Mouse (Mus musculus) liver, postnatal 0 days (tissue): ENCODE results near the gene Rab43. TPM values are rescaled to one million over a fixed set of nuclear protein-coding genes. Genes with fewer than 3 reads are reported as not detected.

ENCODE experiments used
- ATAC-seq: fragments of 200-750 bp; cut with Nextera tagmentation; 2 replicates; pipeline ENCODE4 v1.8.0; 2017; ENCODE audit warnings: mild to moderate bottlenecking, moderate library complexity
- DNase-seq: peaks from one replicate; pipeline ENCODE4 v3.0.0-alpha.2; 2016
- H3K27ac ChIP-seq: fragments of 300-500 bp; sonication (generic); 2 replicates; pipeline ENCODE4 v1.5.1; 2014; ENCODE audit warnings: antibody characterized with exemption, moderate library complexity, mild to moderate bottlenecking, low read depth
- H3K27me3 ChIP-seq: fragments of 300-500 bp; sonication (generic); 2 replicates; pipeline ENCODE4 v1.6.1; 2014; ENCODE audit warnings: low read length, control low read depth, mixed read lengths; ENCODE audit not compliant: insufficient read depth
- H3K36me3 ChIP-seq: fragments of 300-500 bp; sonication (generic); replicated peaks from 2 replicates; pipeline ENCODE4 v1.6.1; 2014; ENCODE audit warnings: mild to moderate bottlenecking, control low read depth, low read length, moderate library complexity, mixed read lengths; ENCODE audit not compliant: insufficient read depth
- H3K4me1 ChIP-seq: fragments of 300-500 bp; sonication (generic); 2 replicates; pipeline ENCODE4 v1.6.1; 2014; ENCODE audit warnings: antibody characterized with exemption, mild to moderate bottlenecking, control low read depth; ENCODE audit not compliant: insufficient read depth
- H3K4me2 ChIP-seq: fragments of 300-500 bp; sonication (generic); 2 replicates; pipeline ENCODE4 v1.6.1; 2014; ENCODE audit warnings: low read depth, mild to moderate bottlenecking, low read length, moderate library complexity, mixed read lengths
- H3K4me3 ChIP-seq: fragments of 300-500 bp; sonication (generic); 2 replicates; pipeline ENCODE4 v1.5.1; 2014; ENCODE audit warnings: low read depth, low read length
- H3K9ac ChIP-seq: fragments of 300-500 bp; sonication (generic); replicated peaks from 2 replicates; pipeline ENCODE4 v1.6.1; 2014; ENCODE audit warnings: mild to moderate bottlenecking, moderate library complexity
- H3K9me3 ChIP-seq: fragments of 300-500 bp; sonication (generic); 2 replicates; pipeline ENCODE4 v1.6.1; 2016; ENCODE audit warnings: mild to moderate bottlenecking, control low read depth, low read length, mixed read lengths
- CTCF ChIP-seq: sonication (generic); IDR thresholded peaks from 2 replicates; pipeline ENCODE4 v1.5.1; 2016; ENCODE audit warnings: antibody characterized with exemption, low read depth
- EP300 ChIP-seq: IDR thresholded peaks from 2 replicates; pipeline ENCODE4 v1.6.1; 2016; ENCODE audit warnings: antibody characterized with exemption, low read depth, mild to moderate bottlenecking
- WGBS: fragments of 180-500 bp; shearing (Covaris S2); extraction: QIAGEN DNeasy Blood & Tissue Kit; methylation state at CpG from one replicate; pipeline ENCODE4 v1.1.7; 2014; ENCODE audit not compliant: insufficient replicate concordance; 5-methylcytosine and 5-hydroxymethylcytosine counted together
- polyA plus RNA-seq: library from polyadenylated mRNA; unstranded; fragments of >200 nt; fragmentation: Nextera tagmentation; extraction: Ambion mirVana; gene quantifications from 2 replicates; pipeline ENCODE4 v1.2.1, GENCODE M21; 2015

Rab43 gene
- polyA plus RNA-seq, 1 experiment from 2014 or later, result 44.4 TPM

GRCm38 (mm10) chr6:87751574-87751973, 60.4 kb downstream of the Rab43 start:
- DNase-seq, result no peak
- Histone ChIP-seq H3K4me2 (no peak overlapping the region), H3K9ac (no peak overlapping the region), H3K27me3 (no peaks in the 10 kb centered on the region), H3K36me3 (no peaks in the 10 kb centered on the region), H3K4me1 (peaks cover 20% of the 10 kb centered on the region), H3K4me3 (no peak overlapping the region), H3K27ac (no peak overlapping the region), H3K9me3 (no peaks in the 10 kb centered on the region)
- TF ChIP-seq CTCF (no peak), EP300 (no peak)
- WGBS, result 83% methylated on average over 6 of the region's 6 CpGs
- ATAC-seq, result no peak

- H3K9me3 ChIP-seq, result no peaks in the 10 kb centered on the region
- no peak for DNase-seq
- no peaks in the 10 kb centered on the region for H3K36me3 ChIP-seq
- no peak overlapping the region for H3K4me2 ChIP-seq
- H3K4me3 ChIP-seq, result no peak overlapping the region
- no peak overlapping the region for H3K9ac ChIP-seq
- WGBS, result 66% methylated on average over 8 of the region's 8 CpGs
- no peaks in the 10 kb centered on the region for H3K27me3 ChIP-seq
- TF ChIP-seq EP300 (no peak), CTCF (no peak)
- peaks cover 31% of the 10 kb centered on the region for H3K4me1 ChIP-seq
- no peak overlapping the region for H3K27ac ChIP-seq
- ATAC-seq, result no peak
Observed at GRCm38 (mm10) chr6:87750184-87750910, 61.6 kb downstream of the Rab43 start.

- no peak for DNase-seq
- H3K4me1 ChIP-seq, result peaks cover 37% of the 10 kb centered on the region
Observed at GRCm38 (mm10) chr6:87748531-87748930, 63.4 kb downstream of the Rab43 start.

GRCm38 (mm10) chr6:87748078-87748477, 63.9 kb downstream of the Rab43 start:
- H3K27ac ChIP-seq, result no peak overlapping the region

More at GRCm38 (mm10) chr6:87748531-87748930, 63.4 kb downstream of the Rab43 start:
- H3K27me3 ChIP-seq, result no peaks in the 10 kb centered on the region
- H3K9me3 ChIP-seq, result no peaks in the 10 kb centered on the region
- no peak overlapping the region for H3K4me3 ChIP-seq
- no peaks in the 10 kb centered on the region for H3K36me3 ChIP-seq
- H3K9ac ChIP-seq, result no peak overlapping the region
- peak; percentile 41; the same call in 1 of the 2 replicates for ATAC-seq
- WGBS, result 74% methylated on average over 6 of the region's 6 CpGs
- no peak for TF ChIP-seq EP300
- no peak for TF ChIP-seq CTCF
- no peak overlapping the region for H3K27ac ChIP-seq
- no peak overlapping the region for H3K4me2 ChIP-seq

GRCm38 (mm10) chr6:87746849-87747248, 65.1 kb downstream of the Rab43 start:
- Histone ChIP-seq H3K27ac (peak overlapping the region; percentile 64), H3K9me3 (no peaks in the 10 kb centered on the region), H3K4me3 (no peak overlapping the region), H3K36me3 (no peaks in the 10 kb centered on the region), H3K4me1 (peaks cover 45% of the 10 kb centered on the region), H3K27me3 (no peaks in the 10 kb centered on the region), H3K4me2 (peak overlapping the region; percentile 47; the same call in 1 of the 2 replicates), H3K9ac (peak overlapping the region; percentile 31; the same call in 1 of the 2 replicates)
- WGBS, result 78% methylated on average over 2 of the region's 2 CpGs
- TF ChIP-seq CTCF (no peak), EP300 (no peak)
- ATAC-seq, result peak; percentile 50
- no peak for DNase-seq

More at GRCm38 (mm10) chr6:87748078-87748477, 63.9 kb downstream of the Rab43 start:
- no peak overlapping the region for H3K9ac ChIP-seq
- no peaks in the 10 kb centered on the region for H3K36me3 ChIP-seq
- ATAC-seq (no peak), DNase-seq (no peak)
- no peak for TF ChIP-seq EP300
- TF ChIP-seq CTCF, result no peak
- no peak overlapping the region for H3K4me3 ChIP-seq
- H3K27me3 ChIP-seq, result no peaks in the 10 kb centered on the region
- H3K9me3 ChIP-seq, result no peaks in the 10 kb centered on the region
- H3K4me2 ChIP-seq, result no peak overlapping the region
- WGBS, result 65% methylated on average over 2 of the region's 2 CpGs
- peaks cover 37% of the 10 kb centered on the region for H3K4me1 ChIP-seq

- Histone ChIP-seq H3K27me3 (no peaks in the 10 kb centered on the region), H3K4me2 (no peak overlapping the region), H3K9ac (no peak overlapping the region), H3K36me3 (no peaks in the 10 kb centered on the region), H3K4me3 (no peak overlapping the region), H3K27ac (no peak overlapping the region; the same call in 1 of the 2 replicates), H3K4me1 (peaks cover 47% of the 10 kb centered on the region), H3K9me3 (no peaks in the 10 kb centered on the region)
- ATAC-seq (no peak), DNase-seq (no peak)
- TF ChIP-seq CTCF (no peak), EP300 (no peak)
- 64% methylated on average over 3 of the region's 3 CpGs for WGBS
Observed at GRCm38 (mm10) chr6:87746059-87746458, 65.9 kb downstream of the Rab43 start.
